Mouse (Mus musculus) A20 (cell line): ENCODE measurements around the gene Vcl.

Source experiments
- DNase-seq: peaks from one replicate; pipeline ENCODE4 v3.0.0-alpha.2; 2011; ENCODE audit warnings: low read depth, low spot score

Vcl gene

GRCm38 (mm10) chr14:20999617-21000016 lies 70.4 kb downstream of the Vcl start:
- no peak for DNase-seq

- peak; percentile 19 for DNase-seq
These were observed 84.7 kb downstream of the Vcl start for GRCm38 (mm10) chr14:21013800-21014334.

GRCm38 (mm10) chr14:21017871-21018270 lies 88.7 kb downstream of the Vcl start:
- DNase-seq, result no peak

- peak; percentile 61 for DNase-seq
These were observed 89.8 kb downstream of the Vcl start for GRCm38 (mm10) chr14:21018977-21019376.

GRCm38 (mm10) chr14:21020435-21020834 lies 91.2 kb downstream of the Vcl start:
- DNase-seq, result no peak

- no peak for DNase-seq
These were observed 98.3 kb downstream of the Vcl start for GRCm38 (mm10) chr14:21027542-21027941.

GRCm38 (mm10) chr14:21029025-21029659 lies 99.9 kb downstream of the Vcl start:
- DNase-seq, result no peak

- DNase-seq, result no peak
These were observed 102.7 kb downstream of the Vcl start for GRCm38 (mm10) chr14:21031783-21032511.

GRCm38 (mm10) chr14:21034271-21034670 lies 105.1 kb downstream of the Vcl start:
- no peak for DNase-seq

GRCm38 (mm10) chr14:21034791-21035190 lies 105.6 kb downstream of the Vcl start:
- no peak for DNase-seq

- no peak for DNase-seq
These were observed 109.9 kb downstream of the Vcl start for GRCm38 (mm10) chr14:21039077-21039476.

GRCm38 (mm10) chr14:21039623-21040022 lies 110.4 kb downstream of the Vcl start:
- DNase-seq, result no peak

- no peak for DNase-seq
These were observed 118.6 kb downstream of the Vcl start for GRCm38 (mm10) chr14:21047840-21048239.

GRCm38 (mm10) chr14:21048879-21049278 lies 119.7 kb downstream of the Vcl start:
- DNase-seq, result peak; percentile 62

- peak; percentile 69 for DNase-seq
These were observed 121.5 kb downstream of the Vcl start for GRCm38 (mm10) chr14:21050734-21051133.

GRCm38 (mm10) chr14:21051380-21052111 lies 122.3 kb downstream of the Vcl start:
- no peak for DNase-seq

- peak; percentile 99 for DNase-seq
These were observed 123.0 kb downstream of the Vcl start, which contains the start of the genes Ap3m1 and Adk for GRCm38 (mm10) chr14:21052112-21052780. Gene Ap3m1 (minus strand): TSS chr14:21052508. Gene Adk (plus strand): TSS chr14:21052574.

GRCm38 (mm10) chr14:21052781-21053130 lies 123.6 kb downstream of the Vcl start:
- DNase-seq, result no peak

GRCm38 (mm10) chr14:21053151-21053550 lies 124.0 kb downstream of the Vcl start:
- no peak for DNase-seq

GRCm38 (mm10) chr14:21053586-21053985 lies 124.4 kb downstream of the Vcl start:
- DNase-seq, result peak; percentile 12

- no peak for DNase-seq
These were observed 129.8 kb downstream of the Vcl start for GRCm38 (mm10) chr14:21058972-21059371.
